Mouse (Mus musculus) cerebellum, adult 11 months (tissue): Measurements from ENCODE around the gene Usp35.

ENCODE experiments used
- DNase-seq: peaks from one replicate; pipeline ENCODE4 v3.0.0; 2022

Gene Usp35

GRCm38 (mm10) chr7:97346111-97346821 lies 14.4 kb upstream of the Usp35 start:
- no peak for DNase-seq

DNA sequence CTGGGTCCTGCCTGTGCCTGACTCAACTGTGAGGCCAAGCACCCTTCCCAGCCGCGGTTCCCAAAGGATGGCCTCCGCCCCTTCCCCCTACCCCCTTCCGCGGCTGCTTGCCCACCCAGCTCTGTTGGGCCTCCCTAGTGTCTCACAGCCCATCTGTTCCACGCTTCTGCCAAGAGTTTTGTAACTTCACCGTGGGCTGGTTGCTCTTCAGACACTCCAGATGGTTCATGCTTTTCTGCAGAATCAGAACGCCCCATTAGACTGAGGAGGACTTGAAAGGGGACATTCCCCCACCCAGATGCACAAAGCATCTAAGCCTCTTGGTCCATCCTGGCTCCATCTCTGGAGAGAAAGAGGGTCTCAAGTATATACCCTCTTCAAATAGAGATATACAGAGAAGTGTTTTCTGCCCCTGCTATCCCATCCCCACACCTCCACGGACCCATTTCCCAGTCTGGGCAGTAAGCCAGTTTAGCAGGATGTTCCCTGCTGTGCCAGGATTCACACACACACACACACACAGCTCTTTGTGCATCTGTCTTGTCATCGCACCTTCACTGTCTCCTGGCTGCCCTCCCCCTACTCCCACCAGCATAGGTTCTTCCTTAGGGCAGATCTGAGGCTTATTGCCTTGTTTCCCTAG lies 13.5 kb upstream of the Usp35 start:
- peak; percentile 49 for DNase-seq

GRCm38 (mm10) chr7:97344655-97345054 lies 12.8 kb upstream of the Usp35 start:
- no peak for DNase-seq

DNA sequence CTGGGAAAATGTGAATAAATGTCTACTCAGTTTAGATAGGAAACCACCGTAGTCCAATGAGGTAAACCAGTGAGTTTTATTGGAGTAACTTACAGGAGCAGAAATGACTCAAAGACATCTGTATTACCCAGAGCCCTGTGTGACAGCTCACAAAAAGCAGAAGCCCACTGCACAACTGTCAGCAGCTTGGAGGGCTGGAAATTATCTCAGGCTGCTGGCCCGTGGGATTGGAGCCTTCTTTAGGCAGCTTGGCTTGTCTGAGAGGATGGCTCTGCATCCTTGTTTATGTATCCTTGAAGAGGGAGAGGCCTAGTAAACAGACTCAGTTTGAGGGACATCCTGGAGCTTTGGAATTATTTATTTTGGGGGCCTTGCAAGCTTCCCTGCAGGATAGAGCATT lies 11.1 kb upstream of the Usp35 start:
- no peak for DNase-seq

DNA sequence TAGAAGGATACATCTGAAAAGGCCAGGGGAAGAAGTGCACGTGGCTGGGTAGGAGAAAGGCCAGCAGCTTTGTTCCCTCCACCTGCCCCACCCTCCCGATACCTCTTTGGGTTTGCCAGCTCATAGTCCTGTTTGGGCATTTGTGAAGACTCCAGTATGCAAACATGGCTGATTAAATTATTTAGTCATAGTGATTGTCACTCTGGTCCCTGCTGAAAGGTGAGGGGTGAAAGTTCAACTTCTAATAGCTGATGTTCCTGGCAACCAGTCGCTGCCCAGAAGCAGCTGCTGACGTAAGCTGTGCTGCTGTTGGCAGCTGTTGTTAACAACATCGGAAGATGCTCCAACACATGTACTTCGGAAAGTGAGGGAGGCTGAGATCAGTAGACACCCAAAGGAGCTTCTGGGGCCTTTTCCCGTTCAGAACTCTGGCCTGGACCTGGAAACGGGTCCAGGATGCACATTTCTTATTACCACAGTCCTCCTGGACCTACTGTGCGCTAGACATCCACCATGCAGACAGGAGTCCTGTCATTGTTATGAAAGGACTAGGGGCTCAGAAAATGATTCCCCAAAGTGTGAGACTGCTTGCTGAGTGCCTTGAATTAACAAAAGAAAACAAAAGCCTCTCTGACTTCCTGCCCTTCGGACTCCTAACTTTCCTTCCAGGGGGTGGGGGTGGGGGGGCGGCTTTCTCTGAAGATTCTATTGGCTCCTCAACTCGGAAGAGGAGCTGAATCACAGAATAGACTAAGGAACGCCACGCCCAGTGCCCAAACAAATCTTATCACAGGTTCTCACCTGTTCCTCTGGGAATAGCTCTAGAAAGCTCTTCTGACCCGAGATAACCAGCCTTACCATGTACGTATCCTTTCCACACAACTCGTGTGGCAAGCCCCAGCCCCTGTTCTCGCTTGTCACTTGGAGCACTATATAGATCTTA lies 9.4 kb upstream of the Usp35 start:
- no peak for DNase-seq

DNA sequence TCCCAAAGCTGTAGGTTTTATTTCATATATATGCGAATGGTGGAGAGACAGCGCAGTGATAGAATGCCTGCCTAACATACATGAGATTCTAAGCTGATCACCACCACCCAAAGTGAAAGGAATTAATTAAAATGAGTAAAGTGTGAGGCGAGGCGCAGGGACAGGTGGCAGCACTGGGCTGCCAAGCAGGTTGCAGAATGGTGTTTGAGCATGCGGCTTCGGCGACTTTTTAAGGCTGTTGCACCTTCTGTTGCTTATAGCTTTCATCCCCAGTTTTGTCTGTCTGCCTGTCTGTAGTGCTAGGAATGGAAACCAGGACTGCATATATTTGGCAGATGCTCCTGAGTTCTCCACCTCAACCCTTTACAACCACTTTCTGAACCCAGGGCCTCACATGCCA lies 7.8 kb upstream of the Usp35 start:
- no peak for DNase-seq

- DNase-seq = no peak
Measured at GRCm38 (mm10) chr7:97338593-97338992, 6.8 kb upstream of the Usp35 start.

DNA sequence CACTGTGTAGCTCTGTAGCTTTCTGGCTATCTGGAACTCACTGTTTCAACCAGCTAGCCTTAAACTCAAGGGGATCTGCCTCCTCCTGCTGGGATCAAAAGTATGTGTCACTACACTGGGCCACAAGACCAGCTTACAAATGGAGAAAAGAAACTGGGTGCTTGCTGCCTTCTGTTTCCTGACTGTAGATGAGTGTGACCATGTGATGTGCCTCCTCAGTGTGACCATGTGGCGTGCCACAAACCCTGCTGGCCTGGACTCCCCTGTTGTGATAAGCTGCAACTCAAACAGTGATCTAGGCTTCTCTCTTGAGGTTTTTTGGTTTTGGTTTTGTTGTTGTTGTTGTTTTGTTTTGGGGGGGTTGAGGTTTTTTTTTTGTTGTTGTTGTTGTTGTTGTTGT lies 4.9 kb upstream of the Usp35 start:
- DNase-seq = no peak

DNA sequence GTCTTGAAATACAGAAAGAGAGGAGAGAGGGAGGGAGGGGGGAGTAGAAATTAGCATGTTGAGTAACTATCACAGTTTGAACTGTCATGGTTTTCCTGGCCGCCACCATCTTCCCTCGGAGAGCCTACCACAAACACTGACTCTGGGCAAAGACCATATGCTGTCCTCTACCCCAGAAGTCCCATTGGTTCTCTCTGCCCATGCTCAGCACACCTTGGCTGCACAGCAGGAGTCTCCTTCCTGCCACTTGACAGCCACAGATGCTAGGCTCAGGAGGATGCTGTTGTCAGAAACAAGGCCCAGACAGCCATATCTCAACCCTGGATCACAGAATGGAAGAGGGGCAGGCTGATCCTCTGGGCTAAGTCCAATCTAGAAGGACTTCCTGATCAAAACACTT lies 2.6 kb upstream of the Usp35 start:
- peak; percentile 35 for DNase-seq

DNA sequence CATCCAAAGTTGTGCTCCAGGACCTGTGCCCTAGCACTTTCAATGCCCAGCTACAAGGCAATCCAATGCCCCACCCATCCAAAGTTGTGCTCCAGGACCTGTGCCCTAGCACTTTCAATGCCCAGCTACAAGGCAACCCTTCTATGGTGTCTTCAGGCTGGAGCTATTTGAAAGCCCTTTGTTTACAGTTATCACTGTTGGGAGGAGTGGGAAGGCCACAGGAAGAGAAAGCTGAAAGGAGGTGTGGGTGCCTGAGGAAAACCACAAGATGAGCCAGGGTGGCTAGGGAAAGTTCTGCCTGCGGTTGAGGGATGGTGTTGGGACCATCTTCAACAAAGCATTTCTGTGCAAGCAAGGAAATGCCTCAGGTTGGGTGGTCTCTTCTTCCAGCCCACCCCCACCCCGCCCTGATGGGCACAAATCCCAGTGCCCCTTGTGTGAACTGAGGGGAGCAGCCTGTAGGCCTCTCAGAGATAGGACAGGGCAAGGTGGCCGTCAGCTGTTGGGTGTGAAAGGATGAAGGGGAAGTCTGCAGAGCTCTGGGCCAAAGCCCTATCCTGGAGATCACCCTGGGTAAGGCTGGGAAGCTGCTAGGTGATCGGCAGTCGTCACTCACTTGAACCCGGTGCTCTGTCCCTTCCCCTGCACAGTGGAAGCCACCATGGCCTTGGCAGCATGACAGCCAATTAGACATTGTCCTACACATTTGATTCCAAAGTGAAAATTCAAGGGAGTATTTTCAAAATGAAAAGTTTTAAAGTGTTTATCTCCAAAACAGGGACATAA lies 1.5 kb upstream of the Usp35 start:
- peak; percentile 40 for DNase-seq

DNA sequence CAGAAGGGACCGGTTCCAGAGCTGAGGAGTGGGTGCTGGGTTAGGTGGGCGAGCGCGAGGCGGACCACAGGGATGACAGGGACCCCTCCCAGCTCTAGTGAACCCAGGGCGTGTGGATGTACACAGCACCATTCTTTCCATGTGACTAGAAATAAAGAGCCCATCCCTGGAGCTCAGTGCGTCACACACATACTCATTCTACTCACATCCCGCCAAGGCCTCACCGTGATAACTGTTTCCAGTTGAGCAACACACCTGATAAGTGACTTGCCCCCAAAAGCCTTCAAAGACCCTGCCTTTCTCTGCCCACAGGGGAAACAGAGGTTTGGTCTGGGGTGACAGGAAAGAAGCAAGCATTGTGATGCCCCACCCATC lies 834 bp upstream of the Usp35 start:
- DNase-seq = no peak

DNA sequence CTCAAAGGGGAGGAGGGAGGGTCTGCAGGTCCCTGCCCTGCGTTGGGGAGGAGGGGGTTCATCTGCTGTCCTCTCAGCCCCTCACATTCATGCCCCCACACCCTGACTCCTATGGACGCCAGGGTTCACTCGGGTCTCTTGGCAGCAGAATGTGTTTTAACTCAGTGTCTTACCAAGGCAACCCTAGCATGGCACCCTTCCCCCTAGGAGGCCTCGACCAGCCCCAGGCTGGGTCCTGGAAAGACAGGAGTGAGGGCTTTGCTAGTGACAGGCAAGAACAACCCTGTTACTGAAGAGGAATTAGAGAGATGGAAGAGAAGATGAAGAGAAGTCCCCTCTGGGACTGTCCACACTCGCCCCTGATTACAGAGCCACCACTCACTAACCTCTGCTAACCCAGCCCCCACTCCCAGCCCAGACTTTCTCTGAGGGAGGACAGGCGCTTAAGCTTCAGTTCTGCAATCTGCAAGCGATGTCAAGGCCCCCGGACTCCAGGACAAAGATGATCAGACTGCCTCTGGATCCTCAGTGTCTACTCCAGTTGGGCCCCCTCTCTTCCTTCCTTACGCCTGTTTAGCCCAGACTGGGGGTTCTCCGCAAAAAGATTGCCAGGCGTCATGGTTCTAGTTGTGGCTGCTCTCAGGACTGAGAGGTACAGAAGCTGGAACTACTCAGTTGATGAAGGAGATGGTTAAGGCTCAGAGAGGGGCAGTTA lies 732 bp downstream of the Usp35 start:
- peak; percentile 37 for DNase-seq

- peak; percentile 43 for DNase-seq
Measured at GRCm38 (mm10) chr7:97329676-97330075, 2.1 kb downstream of the Usp35 start.

DNA sequence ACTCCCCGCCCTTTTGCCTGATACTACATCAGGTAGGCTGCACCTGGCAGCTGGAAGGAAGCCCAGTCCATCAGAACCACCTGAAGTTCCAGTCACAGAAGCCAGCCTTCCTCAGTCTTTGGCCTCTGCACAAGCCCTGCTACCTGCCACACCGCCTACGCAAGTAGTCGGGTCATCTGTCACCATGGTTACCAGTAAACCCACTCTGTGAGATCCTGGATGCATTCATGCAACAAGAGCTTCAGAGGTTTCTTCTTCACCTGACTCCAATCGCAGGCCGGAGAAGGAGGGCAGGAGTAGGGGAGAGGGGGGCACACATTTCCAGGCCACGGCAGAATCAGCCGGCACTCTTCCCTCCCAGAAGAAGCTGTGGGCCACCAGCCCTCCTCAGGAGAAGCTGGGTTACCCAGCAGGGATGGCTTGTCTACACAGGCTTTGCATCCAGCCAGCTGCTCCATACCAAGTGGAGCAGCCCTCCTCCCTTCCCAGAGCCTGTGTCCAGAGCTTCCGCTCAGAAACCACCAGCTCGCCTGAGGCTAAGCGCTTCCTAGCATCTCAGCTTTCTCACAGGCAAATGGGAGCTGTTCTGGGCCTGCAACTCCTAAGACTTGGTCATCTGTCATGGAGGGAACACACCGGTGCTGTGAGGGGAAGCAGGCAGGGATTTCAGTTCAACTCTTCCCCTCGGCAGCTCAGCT lies 2.8 kb downstream of the Usp35 start:
- DNase-seq = peak; percentile 59

GRCm38 (mm10) chr7:97327376-97327775 lies 4.4 kb downstream of the Usp35 start:
- DNase-seq = peak; percentile 20

DNA sequence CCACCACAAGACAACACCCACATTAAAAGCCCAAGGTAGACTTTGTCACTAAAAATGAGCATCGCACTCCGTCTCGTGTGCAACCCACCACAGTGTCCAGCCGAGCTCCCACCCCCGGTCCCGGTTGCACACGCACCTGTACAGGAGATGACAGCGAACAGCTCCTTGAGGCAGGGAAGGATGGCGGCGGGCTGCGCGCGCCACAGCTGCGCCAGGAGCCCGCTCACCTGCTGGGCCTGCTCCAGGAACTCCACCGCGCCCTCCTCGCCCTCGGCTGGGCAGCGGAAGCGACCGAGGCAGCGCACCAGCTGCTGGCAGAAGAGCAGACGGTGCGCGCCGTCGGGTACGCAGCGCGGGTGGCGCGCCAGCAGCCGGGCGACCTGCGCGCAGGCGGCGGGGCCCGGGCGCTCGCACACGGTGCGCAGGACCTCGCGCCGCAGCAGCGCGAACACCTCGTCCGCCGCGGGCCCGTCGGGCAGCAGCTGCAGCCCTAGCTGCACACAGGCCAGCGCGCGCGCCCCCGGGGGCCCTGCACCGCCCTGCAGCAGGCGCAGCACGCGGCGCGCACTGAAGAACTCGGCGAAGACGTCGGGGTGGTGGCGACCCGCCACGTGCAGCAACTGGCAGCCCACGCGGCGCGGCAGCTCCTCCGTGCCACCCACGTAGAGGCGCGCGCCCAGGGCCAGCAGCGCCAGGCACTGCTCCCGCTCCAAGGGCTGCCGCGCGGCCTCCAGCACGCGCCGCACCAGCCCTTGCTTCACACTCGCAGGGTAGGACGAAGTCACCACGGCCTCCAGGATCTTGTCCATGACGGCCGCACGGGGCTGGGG lies 6.4 kb downstream of the Usp35 start:
- DNase-seq = no peak

- no peak for DNase-seq
Measured at GRCm38 (mm10) chr7:97324342-97324741, 7.5 kb downstream of the Usp35 start.

DNA sequence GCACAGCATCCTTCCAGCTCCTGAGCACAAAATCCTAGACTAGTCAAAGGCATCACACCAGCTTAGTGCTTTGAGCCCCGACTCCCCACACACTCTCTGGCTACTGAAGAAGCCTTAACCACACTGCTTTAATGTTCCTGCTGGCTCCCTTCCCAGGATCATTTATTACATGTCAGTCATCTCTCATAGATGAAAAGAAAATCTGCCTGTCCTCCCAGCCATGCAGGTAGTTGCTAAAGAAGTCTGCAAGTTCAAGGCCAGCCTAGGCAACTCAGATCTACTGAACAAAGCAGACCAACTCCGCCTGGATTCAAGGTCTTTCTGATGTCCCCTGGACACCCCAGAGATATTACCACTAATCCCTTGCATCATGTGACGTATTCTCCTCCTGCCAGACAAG lies 14.1 kb downstream of the Usp35 start:
- no peak for DNase-seq

GRCm38 (mm10) chr7:97315656-97316055 lies 16.2 kb downstream of the Usp35 start:
- DNase-seq = no peak

DNA sequence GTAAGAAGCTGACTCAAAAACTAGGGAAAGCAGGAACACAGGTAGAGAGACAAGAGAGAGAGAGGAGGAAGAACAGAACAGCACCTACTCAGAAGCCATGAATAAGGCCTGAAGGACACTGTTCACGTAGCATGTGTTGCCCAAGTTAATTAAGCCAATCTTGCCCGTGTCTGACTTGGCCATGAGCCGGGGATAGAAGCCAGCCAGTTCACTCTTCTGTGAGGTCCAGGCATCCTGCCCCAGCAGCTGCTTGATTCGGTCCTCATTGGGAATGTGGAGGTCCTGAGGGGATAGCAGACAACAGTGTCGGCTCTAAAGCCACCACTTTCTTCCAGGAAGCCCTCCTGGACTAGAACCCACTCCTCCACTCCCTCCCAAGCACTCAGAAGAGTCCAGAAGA lies 17.2 kb downstream of the Usp35 start:
- DNase-seq = no peak
